Mouse (Mus musculus) MEL (cell line): ENCODE results near the gene Ugt1a10. TPM values are rescaled to one million over a fixed set of nuclear protein-coding genes. Genes with fewer than 3 reads are reported as not detected.

ENCODE experiments used
- DNase-seq: peaks from one replicate; pipeline ENCODE4 v3.0.0; 2011; ENCODE audit warnings: low read depth, low spot score
- H3K27ac ChIP-seq: 2 replicates; pipeline ENCODE4 v1.5.1; 2012; ENCODE audit warnings: low read depth, mild to moderate bottlenecking, control low read depth, low read length, moderate library complexity; ENCODE audit not compliant: control insufficient read depth
- H3K27me3 ChIP-seq, 2 experiments: fragments of 150-350 bp in 1 of 2; sonication (generic) in 1 of 2; 2 replicates each; pipeline ENCODE4 v1.6.1; 2012; ENCODE audit warnings: low read length in 2 of 2, mild to moderate bottlenecking in 2 of 2, improper control_type of control experiment in 1 of 2, moderate library complexity in 1 of 2; ENCODE audit not compliant: insufficient read depth in 2 of 2, control insufficient read depth in 1 of 2
- H3K36me3 ChIP-seq, 2 experiments: 2 replicates each; pipeline ENCODE4 v1.6.1; 2012 to 2014; ENCODE audit warnings: low read length in 2 of 2, improper control_type of control experiment in 1 of 2, inconsistent platforms in 1 of 2, mild to moderate bottlenecking in 1 of 2; ENCODE audit not compliant: insufficient read depth in 2 of 2, control insufficient read depth in 1 of 2
- H3K4me1 ChIP-seq, 2 experiments: fragments of 150-350 bp in 1 of 2; sonication (generic) in 1 of 2; 2 replicates each; pipeline ENCODE4 v1.6.1; 2012; ENCODE audit warnings: low read length in 2 of 2, improper control_type of control experiment in 1 of 2, mild to moderate bottlenecking in 1 of 2; ENCODE audit not compliant: insufficient read depth in 2 of 2, control insufficient read depth in 1 of 2
- H3K4me3 ChIP-seq, 2 experiments: fragments of 150-350 bp in 1 of 2; sonication (generic) in 1 of 2; 2 replicates each; pipeline ENCODE4 v1.5.1; 2012; ENCODE audit warnings: low read depth in 2 of 2, low read length in 2 of 2, mild to moderate bottlenecking in 2 of 2, moderate library complexity in 2 of 2, control low read depth in 1 of 2, improper control_type of control experiment in 1 of 2; ENCODE audit not compliant: control insufficient read depth in 1 of 2, insufficient read depth in 1 of 2
- H3K79me2 ChIP-seq: 2 replicates; pipeline ENCODE4 v1.6.1; 2012; ENCODE audit warnings: mild to moderate bottlenecking, low read length, moderate library complexity; ENCODE audit not compliant: control insufficient read depth, poor library complexity, insufficient read depth
- H3K9ac ChIP-seq: 2 replicates; pipeline ENCODE4 v1.6.1; 2012; ENCODE audit warnings: low read depth, mild to moderate bottlenecking, control low read depth, low read length, moderate library complexity; ENCODE audit not compliant: control insufficient read depth, poor library complexity, severe bottlenecking
- H3K9me3 ChIP-seq: fragments of 150-350 bp; sonication (generic); replicated peaks from 2 replicates; pipeline ENCODE4 v1.6.1; 2012; ENCODE audit warnings: mild to moderate bottlenecking, low read length, improper control_type of control experiment, moderate library complexity; ENCODE audit not compliant: insufficient read depth
- CHD1 ChIP-seq: IDR thresholded peaks from 2 replicates; pipeline ENCODE4 v1.6.1; 2012; ENCODE audit warnings: low read depth, mild to moderate bottlenecking, inconsistent platforms, low read length, improper control_type of control experiment
- CHD2 ChIP-seq: IDR thresholded peaks from 2 replicates; pipeline ENCODE4 v1.6.1; 2011; ENCODE audit warnings: low read length, improper control_type of control experiment
- CTCF ChIP-seq, 3 experiments: IDR thresholded peaks in 2 of 3; conservative IDR thresholded peaks in 1 of 3; 2 replicates each; pipeline ENCODE4 v1.5.1; 2011 to 2012; ENCODE audit warnings: low read length in 3 of 3, low read depth in 2 of 3, mild to moderate bottlenecking in 2 of 3, improper control_type of control experiment in 1 of 3, inconsistent platforms in 1 of 3, mixed read lengths in 1 of 3, moderate library complexity in 1 of 3; ENCODE audit not compliant: control insufficient read depth in 1 of 3, insufficient read depth in 1 of 3, poor library complexity in 1 of 3, severe bottlenecking in 1 of 3
- E2F4 ChIP-seq: IDR thresholded peaks from 2 replicates; pipeline ENCODE4 v1.6.1; 2011; ENCODE audit warnings: low read depth, low read length, improper control_type of control experiment, borderline replicate concordance
- GABPA ChIP-seq: IDR thresholded peaks from 2 replicates; pipeline ENCODE4 v1.6.1; 2012; ENCODE audit warnings: low read depth, mild to moderate bottlenecking, inconsistent platforms, low read length, improper control_type of control experiment, moderate library complexity
- GATA1 ChIP-seq: IDR thresholded peaks from 2 replicates; pipeline ENCODE4 v1.6.1; 2011; ENCODE audit warnings: low read depth, low read length, improper control_type of control experiment
- KAT2A ChIP-seq: conservative IDR thresholded peaks from 2 replicates; pipeline ENCODE4 v1.6.1; 2012; ENCODE audit warnings: low read depth, low read length, improper control_type of control experiment, inconsistent platforms
- MYB ChIP-seq: IDR thresholded peaks from 2 replicates; pipeline ENCODE4 v1.6.1; 2011; ENCODE audit warnings: mild to moderate bottlenecking, low read depth, low read length, improper control_type of control experiment
- NELFE ChIP-seq: IDR thresholded peaks from 2 replicates; pipeline ENCODE4 v1.6.1; 2011; ENCODE audit warnings: low read depth, low read length, improper control_type of control experiment
- NRF1 ChIP-seq: IDR thresholded peaks from 2 replicates; pipeline ENCODE4 v1.6.1; 2014; ENCODE audit warnings: low read depth, mild to moderate bottlenecking, inconsistent platforms, low read length, improper control_type of control experiment, moderate library complexity; ENCODE audit not compliant: poor library complexity, insufficient read depth, severe bottlenecking
- POLR2AphosphoS5 ChIP-seq: IDR thresholded peaks from 2 replicates; pipeline ENCODE4 v1.6.1; 2012; ENCODE audit warnings: low read depth, borderline replicate concordance, mild to moderate bottlenecking, inconsistent platforms, low read length, moderate library complexity, mixed read lengths
- RAD21 ChIP-seq: IDR thresholded peaks from 2 replicates; pipeline ENCODE4 v1.6.1; 2011; ENCODE audit warnings: mild to moderate bottlenecking, low read depth, low read length, improper control_type of control experiment
- RCOR1 ChIP-seq: IDR thresholded peaks from 2 replicates; pipeline ENCODE4 v1.6.1; 2012; ENCODE audit warnings: low read depth, mild to moderate bottlenecking, inconsistent platforms, low read length, improper control_type of control experiment
- SMC3 ChIP-seq: IDR thresholded peaks from 2 replicates; pipeline ENCODE4 v1.6.1; 2011; ENCODE audit warnings: low read depth, low read length, improper control_type of control experiment
- TBP ChIP-seq: IDR thresholded peaks from 2 replicates; pipeline ENCODE4 v1.8.0; 2011; ENCODE audit warnings: low read depth, low read length, improper control_type of control experiment
- TCF12 ChIP-seq: IDR thresholded peaks from 2 replicates; pipeline ENCODE4 v1.6.1; 2014; ENCODE audit warnings: low read depth, mild to moderate bottlenecking, inconsistent platforms, low read length, improper control_type of control experiment, moderate library complexity
- USF2 ChIP-seq, 2 experiments: IDR thresholded peaks; 2 replicates each; pipeline ENCODE4 v1.6.1; 2011 to 2012; ENCODE audit warnings: improper control_type of control experiment in 2 of 2, low read length in 2 of 2, borderline replicate concordance in 1 of 2, inconsistent platforms in 1 of 2, low read depth in 1 of 2, mild to moderate bottlenecking in 1 of 2; ENCODE audit not compliant: insufficient read depth in 1 of 2
- ZMIZ1 ChIP-seq: IDR thresholded peaks from 2 replicates; pipeline ENCODE4 v1.6.1; 2012; ENCODE audit warnings: low read depth, mild to moderate bottlenecking, inconsistent platforms, low read length, improper control_type of control experiment, moderate library complexity
- ZNF384 ChIP-seq: IDR thresholded peaks from 2 replicates; pipeline ENCODE4 v1.6.1; 2012; ENCODE audit warnings: low read depth, mild to moderate bottlenecking, inconsistent platforms, low read length, improper control_type of control experiment
- polyA plus RNA-seq, 2 experiments: library from polyadenylated mRNA; stranded (reverse) in 1 of 2; unstranded in 1 of 2; fragments of >175 nt in 1 of 2; fragments of >200 nt in 1 of 2; gene quantifications; 2 replicates each; pipeline versions ENCODE4 v1.2.1 to v1.2.4; 2012; ENCODE audit warnings: low replicate concordance in 2 of 2, low read depth in 1 of 2; ENCODE audit not compliant: insufficient read length in 2 of 2, insufficient read depth in 1 of 2, missing spikeins in 1 of 2
- total RNA-seq: library from RNA; depleted of rRNA; stranded (reverse); fragments of 300-350 nt; gene quantifications from 2 replicates; pipeline ENCODE4 v1.2.3, GENCODE M21; 2012

Gene Ugt1a10
- total and polyA plus RNA-seq, 3 experiments = not detected

- H3K27ac ChIP-seq = no peak overlapping the region
- DNase-seq = peak; percentile 6
- no peak overlapping the region for H3K9ac ChIP-seq
- H3K4me1 ChIP-seq = no peaks in the 10 kb centered on the region
- no peaks in the 10 kb centered on the region for H3K9me3 ChIP-seq
- H3K79me2 ChIP-seq = no peaks in the 10 kb centered on the region
- TF ChIP-seq CTCF (IDR thresholded peaks at IDR 0.05 in 2 of 3, conservative IDR thresholded peaks at IDR 0.05 in 1 of 3; ENCODE audit: control insufficient read depth in 1 of 3, insufficient read depth in 1 of 3, low read depth in 2 of 3, low read length in 3 of 3, poor library complexity in 1 of 3, severe bottlenecking in 1 of 3) (0 out of 6 replicates have a peak, but pooled peaks of 1 of the 3 experiments have one; percentile 1), POLR2AphosphoS5 (no peak)
- H3K27me3 ChIP-seq = no peaks in the 10 kb centered on the region
- H3K4me3 ChIP-seq = no peak overlapping the region
- H3K36me3 ChIP-seq = no peaks in the 10 kb centered on the region; a peak in 1 of 4 replicates
Measured at GRCm38 (mm10) chr1:88212341-88213045, 157.3 kb downstream of the Ugt1a10 start.

- H3K79me2 ChIP-seq = no peaks in the 10 kb centered on the region
- H3K27ac ChIP-seq = no peak overlapping the region
- no peaks in the 10 kb centered on the region for H3K36me3 ChIP-seq
- TF ChIP-seq ZMIZ1 (no peak), NELFE (no peak), TCF12 (no peak), SMC3 (no peak), CHD2 (no peak), NRF1 (no peak), E2F4 (no peak), MYB (no peak), CHD1 (no peak), TBP (no peak), GABPA (no peak), RCOR1 (no peak), RAD21 (no peak), ZNF384 (no peak), KAT2A (no peak), GATA1 (no peak), USF2 (IDR thresholded peaks at IDR 0.05; ENCODE audit: borderline replicate concordance in 1 of 2, insufficient read depth in 1 of 2, low read depth in 1 of 2, low read length in 2 of 2) (no peak)
- TF ChIP-seq, all 39 proteins: peak for 0
- Histone ChIP-seq H3K27me3 (no peaks in the 10 kb centered on the region), H3K9ac (no peak overlapping the region), H3K4me1 (no peaks in the 10 kb centered on the region), H3K9me3 (no peaks in the 10 kb centered on the region), H3K4me3 (no peak overlapping the region)
- DNase-seq = peak; percentile 4
Measured at GRCm38 (mm10) chr1:88213061-88213460, 157.9 kb downstream of the Ugt1a10 start.
